Mouse (Mus musculus): ENCODE measurements around the gene Lars2. TPM values are rescaled to one million over a fixed set of nuclear protein-coding genes. Genes with fewer than 3 reads are reported as not detected.
"Not testable (repeated sequence)": the region's sequence is repeated elsewhere in the genome, so short reads cannot be mapped to it uniquely, and the experiment has no call there.

Gene Lars2
- polyA plus RNA-seq, 1 experiment from 2014 or later: 933 TPM

- H3K36me3 ChIP-seq (ENCODE audit: poor library complexity, severe bottlenecking): no peaks in the 10 kb centered on the region
- H3K9ac ChIP-seq: no peak overlapping the region
- H3K27ac ChIP-seq: no peak overlapping the region
- H3K27me3 ChIP-seq: no peaks in the 10 kb centered on the region
- H3K4me2 ChIP-seq: no peak overlapping the region
- no peak overlapping the region for H3K4me3 ChIP-seq
- ATAC-seq: no peak
- WGBS: 83% methylated on average over 1 of the region's 1 CpGs
- no peaks in the 10 kb centered on the region for H3K9me3 ChIP-seq (replicated peaks)
- peaks cover 15% of the 10 kb centered on the region for H3K4me1 ChIP-seq
These were observed 1.4 kb upstream of the Lars2 start for GRCm38 (mm10) chr9:123365353-123365752.

DNA sequence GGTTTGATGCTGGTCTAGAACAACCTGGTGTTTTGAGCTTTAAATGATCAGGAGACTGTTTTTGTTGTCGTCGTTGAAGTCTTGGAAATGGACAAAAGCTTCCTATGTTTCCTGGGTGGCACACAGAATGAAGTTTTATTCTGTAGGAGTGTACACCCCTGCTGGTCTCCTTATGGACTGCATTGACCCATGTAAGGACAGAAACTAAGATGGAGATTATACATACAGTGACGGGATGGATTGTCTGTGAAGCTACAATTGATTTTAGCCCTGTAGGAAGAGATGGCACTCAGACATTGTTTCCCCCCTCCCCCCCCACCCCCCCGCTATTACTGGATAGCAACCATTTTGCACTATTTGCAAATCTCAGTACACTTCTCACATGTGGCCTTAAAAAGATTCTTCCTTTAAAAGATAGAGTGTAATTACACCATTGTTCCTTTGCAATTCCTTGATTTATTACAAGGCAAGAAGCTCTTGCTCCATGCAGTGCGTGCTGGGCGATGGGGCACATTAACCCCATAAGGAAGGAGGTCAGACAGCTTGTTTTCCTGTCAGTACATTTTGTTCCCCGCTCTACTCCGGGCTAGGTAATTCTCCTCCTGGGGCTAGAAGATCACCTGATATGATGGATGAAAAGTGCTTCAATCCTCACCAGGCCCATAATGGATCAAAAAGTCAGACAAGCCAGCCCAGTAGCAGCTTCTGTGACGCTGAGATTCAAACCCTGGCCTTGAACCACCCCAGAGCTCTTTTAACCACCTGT, 602 bp upstream of the Lars2 start:
- H3K4me2 ChIP-seq: peak overlapping the region; percentile 82
- peak overlapping the region; percentile 78 for H3K4me3 ChIP-seq
- H3K9me3 ChIP-seq (replicated peaks): no peaks in the 10 kb centered on the region
- no peaks in the 10 kb centered on the region for H3K27me3 ChIP-seq
- H3K36me3 ChIP-seq (ENCODE audit: poor library complexity, severe bottlenecking): no peaks in the 10 kb centered on the region
- ATAC-seq: peak; percentile 1
- 39% methylated on average over 9 of the region's 9 CpGs for WGBS
- H3K27ac ChIP-seq: peak overlapping the region; percentile 87
- H3K4me1 ChIP-seq: peaks cover 15% of the 10 kb centered on the region
- H3K9ac ChIP-seq: peak overlapping the region; percentile 78

DNA sequence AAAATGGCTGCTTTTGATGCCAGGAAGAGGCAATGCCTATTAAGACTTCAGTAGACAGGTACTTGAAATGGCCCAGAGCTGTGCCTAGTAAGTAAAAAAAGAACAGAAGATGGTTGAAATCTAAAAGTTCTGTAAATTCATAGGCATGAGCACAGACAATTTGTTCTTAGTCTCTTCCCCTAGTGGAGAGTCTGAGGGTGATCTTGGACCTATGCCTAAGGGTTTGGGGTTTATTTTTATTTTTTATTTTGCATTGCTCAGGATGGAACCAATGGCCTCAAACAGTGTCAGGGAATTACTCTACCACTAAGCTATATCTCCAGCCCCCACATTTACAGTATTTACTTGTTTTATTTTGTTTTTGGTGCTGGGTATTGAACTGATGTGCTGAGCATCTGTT, 909 bp downstream of the Lars2 start:
- H3K36me3 ChIP-seq (ENCODE audit: poor library complexity, severe bottlenecking): peaks cover 10% of the 10 kb centered on the region; the same call in 1 of the 2 replicates
- no peak for ATAC-seq

DNA sequence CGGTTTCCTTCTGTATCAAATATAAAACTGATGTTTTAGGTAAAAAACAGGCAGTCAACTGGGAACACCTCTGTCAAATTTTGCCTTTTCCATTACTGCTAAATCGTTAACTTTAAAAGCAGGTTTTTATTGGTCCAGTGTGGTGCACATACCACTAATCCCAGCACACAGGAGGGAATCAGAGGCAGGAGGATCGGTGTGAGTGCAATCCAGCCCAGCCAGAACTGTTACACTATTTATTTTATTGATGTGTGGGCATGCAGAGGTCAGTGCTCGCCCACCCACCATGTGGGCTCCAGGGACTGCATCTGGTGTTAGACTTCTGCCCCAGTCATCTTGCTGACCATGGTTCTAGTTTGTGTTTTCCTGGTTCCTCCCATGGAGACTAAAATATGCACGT, 15.7 kb downstream of the Lars2 start:
- H3K27ac ChIP-seq: no peak overlapping the region
- H3K4me3 ChIP-seq: no peak overlapping the region
- no peak overlapping the region for H3K9ac ChIP-seq
- no peak for ATAC-seq
- no peak overlapping the region for H3K4me2 ChIP-seq
- WGBS: 83% methylated on average over 5 of the region's 5 CpGs
- peaks cover 29% of the 10 kb centered on the region for H3K4me1 ChIP-seq
- H3K9me3 ChIP-seq (replicated peaks): no peaks in the 10 kb centered on the region
- peaks cover 29% of the 10 kb centered on the region for H3K36me3 ChIP-seq (ENCODE audit: poor library complexity, severe bottlenecking)
- H3K27me3 ChIP-seq: no peaks in the 10 kb centered on the region

More for the DNA sequence above, 909 bp downstream of the Lars2 start:
- Histone ChIP-seq H3K4me3 (peak overlapping the region; percentile 78), H3K4me1 (peaks cover 15% of the 10 kb centered on the region), H3K9me3 (replicated peaks) (no peaks in the 10 kb centered on the region), H3K4me2 (peak overlapping the region; percentile 82), H3K27ac (no peak overlapping the region), H3K9ac (peak overlapping the region; percentile 78; the same call in 1 of the 2 replicates), H3K27me3 (no peaks in the 10 kb centered on the region)

DNA sequence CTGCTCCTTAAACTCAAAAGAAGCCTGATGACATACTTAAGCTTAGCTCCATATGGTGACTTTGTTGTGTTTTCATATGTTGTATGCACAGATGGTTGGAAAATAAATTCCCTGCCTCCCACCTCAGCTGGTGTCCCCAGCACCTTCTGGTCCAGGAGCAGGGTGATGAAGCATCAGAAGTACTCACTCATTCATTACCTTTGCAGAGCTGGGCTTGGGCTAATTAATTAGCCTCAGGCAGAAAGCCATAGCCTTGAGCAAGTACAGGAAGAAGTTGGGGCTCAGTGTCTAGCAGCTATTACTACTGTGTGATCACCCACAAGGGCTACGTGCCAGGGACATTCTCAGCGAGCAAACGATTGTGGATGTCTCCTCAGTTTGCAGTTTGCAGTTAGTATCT, 18.0 kb downstream of the Lars2 start:
- no peak overlapping the region for H3K9ac ChIP-seq
- peaks cover 29% of the 10 kb centered on the region for H3K4me1 ChIP-seq
- ATAC-seq: peak; percentile 93
- no peaks in the 10 kb centered on the region for H3K27me3 ChIP-seq
- no peak overlapping the region for H3K4me2 ChIP-seq
- no peak overlapping the region for H3K4me3 ChIP-seq
- WGBS: 61% methylated on average over 3 of the region's 3 CpGs
- peaks cover 11% of the 10 kb centered on the region; the same call in 1 of the 2 replicates for H3K36me3 ChIP-seq (ENCODE audit: poor library complexity, severe bottlenecking)
- peak overlapping the region; percentile 76 for H3K27ac ChIP-seq
- H3K9me3 ChIP-seq (replicated peaks): no peaks in the 10 kb centered on the region

GRCm38 (mm10) chr9:123385352-123386198, 18.8 kb downstream of the Lars2 start:
- peak; percentile 53 for ATAC-seq
- Histone ChIP-seq H3K4me2 (no peak overlapping the region; the same call in 1 of the 2 replicates), H3K27me3 (no peaks in the 10 kb centered on the region), H3K36me3 (ENCODE audit: poor library complexity, severe bottlenecking) (peaks cover 14% of the 10 kb centered on the region; the same call in 1 of the 2 replicates), H3K4me3 (no peak overlapping the region), H3K9ac (no peak overlapping the region), H3K27ac (peak overlapping the region; percentile 76), H3K4me1 (peaks cover 29% of the 10 kb centered on the region), H3K9me3 (replicated peaks) (no peaks in the 10 kb centered on the region)
- 64% methylated on average over 5 of the region's 5 CpGs for WGBS

- Histone ChIP-seq H3K4me1 (peaks cover 29% of the 10 kb centered on the region), H3K36me3 (ENCODE audit: poor library complexity, severe bottlenecking) (peaks cover 7% of the 10 kb centered on the region; the same call in 1 of the 2 replicates), H3K9me3 (replicated peaks) (no peaks in the 10 kb centered on the region), H3K4me3 (no peak overlapping the region), H3K27ac (no peak overlapping the region), H3K4me2 (no peak overlapping the region), H3K9ac (no peak overlapping the region), H3K27me3 (no peaks in the 10 kb centered on the region)
- WGBS: 97% methylated on average over 3 of the region's 3 CpGs
- no peak for ATAC-seq
These were observed 19.6 kb downstream of the Lars2 start for GRCm38 (mm10) chr9:123386347-123386746.

DNA sequence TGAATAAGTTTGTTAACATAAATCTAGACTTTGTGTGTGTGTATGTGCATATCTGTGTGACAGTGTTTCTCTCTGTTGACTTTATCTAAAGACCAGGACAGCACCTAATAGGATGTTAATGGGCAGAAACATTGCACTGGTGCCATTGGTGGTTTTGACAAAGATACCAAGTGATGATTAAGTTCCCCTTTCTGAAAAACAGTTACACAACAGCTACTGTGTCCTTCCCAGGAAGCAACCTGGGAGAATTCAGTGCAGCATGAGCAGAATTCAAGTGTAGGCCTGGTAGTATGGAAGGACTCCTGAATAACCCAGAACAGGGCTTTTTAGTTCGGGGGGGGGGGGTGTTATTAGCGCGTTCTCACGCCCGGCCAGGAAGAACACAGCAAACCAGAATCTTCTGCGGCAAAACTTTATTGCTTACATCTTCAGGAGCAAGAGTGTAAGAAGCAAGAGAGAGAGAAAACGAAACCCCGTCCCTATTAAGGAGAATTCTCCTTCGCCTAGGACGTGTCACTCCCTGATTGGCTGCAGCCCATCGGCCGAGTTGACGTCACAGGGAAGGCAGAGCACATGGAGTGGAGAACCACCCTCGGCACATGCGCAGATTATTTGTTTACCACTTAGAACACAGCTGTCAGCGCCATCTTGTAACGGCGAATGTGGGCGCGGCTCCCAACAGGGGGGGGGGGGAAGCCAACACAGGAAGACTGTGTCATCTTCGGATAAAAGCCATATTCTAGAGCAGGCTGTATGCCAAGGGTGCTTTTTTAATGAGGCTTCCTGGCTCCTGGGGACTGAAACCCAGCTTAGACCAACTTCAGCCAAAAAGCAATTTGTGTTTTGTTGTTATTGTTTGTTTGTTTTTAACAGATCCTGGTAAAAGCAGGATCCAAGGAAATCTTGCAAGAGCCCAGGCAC, 21.6 kb downstream of the Lars2 start:
- H3K27me3 ChIP-seq; H3K4me2 ChIP-seq; ATAC-seq; H3K36me3 ChIP-seq (ENCODE audit: poor library complexity, severe bottlenecking); H3K9ac ChIP-seq; H3K9me3 ChIP-seq (replicated peaks); H3K4me3 ChIP-seq; H3K27ac ChIP-seq: not testable (repeated sequence)
- peaks cover 29% of the 10 kb centered on the region for H3K4me1 ChIP-seq
- 92% methylated on average over 7 of the region's 21 CpGs for WGBS

DNA sequence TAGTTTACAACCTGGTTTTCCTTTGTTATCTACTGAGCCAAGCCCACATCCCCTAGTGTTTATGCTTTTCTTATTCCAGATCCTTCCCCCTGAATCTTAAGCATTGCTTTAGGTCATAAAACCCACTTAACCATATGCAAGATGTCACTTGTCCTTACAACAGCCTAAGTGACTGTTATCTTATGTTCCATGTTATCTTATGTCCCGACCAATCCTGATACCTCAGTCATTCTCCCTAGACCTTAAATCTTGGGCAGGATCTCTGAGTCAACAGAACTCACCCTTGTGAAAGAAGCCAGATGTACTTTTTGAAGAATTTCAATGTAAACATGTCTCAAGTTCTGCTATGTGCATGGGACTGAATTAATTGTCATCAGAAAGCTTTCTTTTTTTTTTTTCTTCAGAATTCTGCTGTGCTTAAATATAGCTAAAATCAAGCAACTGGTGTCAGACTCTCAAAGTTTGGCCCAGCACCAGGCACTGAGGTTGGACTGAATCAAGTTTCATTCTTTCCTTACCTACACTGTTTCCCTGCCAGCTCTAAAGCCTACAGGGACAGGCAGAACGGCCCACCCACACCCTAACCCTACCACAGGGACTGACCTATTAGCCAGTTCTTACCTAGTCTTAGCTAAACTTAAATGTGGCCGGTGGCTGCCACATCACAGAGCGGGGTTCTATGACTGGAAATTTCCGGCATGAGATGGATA, 24.6 kb downstream of the Lars2 start:
- no peak overlapping the region for H3K9ac ChIP-seq
- ATAC-seq: no peak

GRCm38 (mm10) chr9:123394856-123395255, 28.1 kb downstream of the Lars2 start:
- Histone ChIP-seq H3K27ac (no peak overlapping the region), H3K4me2 (no peak overlapping the region), H3K9ac (no peak overlapping the region), H3K27me3 (no peaks in the 10 kb centered on the region), H3K4me3 (no peak overlapping the region), H3K4me1 (peaks cover 4% of the 10 kb centered on the region; the same call in 1 of the 2 replicates), H3K36me3 (ENCODE audit: poor library complexity, severe bottlenecking) (peaks cover 10% of the 10 kb centered on the region), H3K9me3 (replicated peaks) (no peaks in the 10 kb centered on the region)
- no peak for ATAC-seq
- 82% methylated on average over 6 of the region's 6 CpGs for WGBS

More for the DNA sequence above, 24.6 kb downstream of the Lars2 start:
- WGBS: 92% methylated on average over 5 of the region's 5 CpGs
- H3K27me3 ChIP-seq: no peaks in the 10 kb centered on the region
- H3K9me3 ChIP-seq (replicated peaks): no peaks in the 10 kb centered on the region
- peaks cover 10% of the 10 kb centered on the region; the same call in 1 of the 2 replicates for H3K36me3 ChIP-seq (ENCODE audit: poor library complexity, severe bottlenecking)
- H3K4me2 ChIP-seq: no peak overlapping the region
- H3K4me1 ChIP-seq: peaks cover 2% of the 10 kb centered on the region; the same call in 1 of the 2 replicates
- no peak overlapping the region for H3K27ac ChIP-seq
- no peak overlapping the region for H3K4me3 ChIP-seq

GRCm38 (mm10) chr9:123397701-123398100, 31.0 kb downstream of the Lars2 start:
- Histone ChIP-seq H3K36me3 (ENCODE audit: poor library complexity, severe bottlenecking) (peaks cover 12% of the 10 kb centered on the region), H3K9me3 (replicated peaks) (no peaks in the 10 kb centered on the region), H3K27ac (no peak overlapping the region), H3K4me3 (no peak overlapping the region), H3K4me1 (peaks cover 4% of the 10 kb centered on the region; the same call in 1 of the 2 replicates), H3K4me2 (no peak overlapping the region), H3K9ac (no peak overlapping the region), H3K27me3 (no peaks in the 10 kb centered on the region)
- ATAC-seq: no peak
- WGBS: 24% methylated on average over 6 of the region's 6 CpGs

Measured in forebrain, embryonic 13.5 days (tissue).